In genomic region chr7:82253309-82253708, GRCm38 (mm10) we compare ENCODE assay signal across 18 mouse cellular contexts.
"Had no signal": no experiment of that assay in that cellular context is flagged by ENCODE, and none has a peak within 500 bp of the region (broad histone marks: within the 10 kb centered on the region; RNA-seq: fewer than 3 reads in every experiment).

No protein-coding gene starts in this region.

- H3K4me2 ChIP-seq: liver, embryonic 13.5 days; lung, embryonic 14.5 days; midbrain, embryonic 12.5 days; midbrain, embryonic 15.5 days; neural tube, embryonic 13.5 days had no signal

- H3K4me1 ChIP-seq: liver, embryonic 13.5 days; midbrain, embryonic 12.5 days; neural tube, embryonic 13.5 days had no signal

- DNase-seq: kidney, adult 18-20 months; kidney, adult 9 months; kidney, postnatal 14 days; kidney, postnatal 4 days; left cerebral cortex, postnatal 4 days; liver, embryonic 13.5 days; lung, embryonic 14.5 days; lung, postnatal 10 days; lung, postnatal 36 days; retina, postnatal 1 day; right cerebral cortex, postnatal 25 days; spleen, adult 18-20 months; thymus, adult 18-20 months; thymus, postnatal 36 days had no signal

- H3K27me3 ChIP-seq: liver, embryonic 13.5 days; midbrain, embryonic 12.5 days; midbrain, embryonic 15.5 days; neural tube, embryonic 13.5 days had no signal

- H3K9ac ChIP-seq: liver, embryonic 13.5 days; lung, embryonic 14.5 days; midbrain, embryonic 12.5 days; midbrain, embryonic 15.5 days; neural tube, embryonic 13.5 days had no signal

- ATAC-seq: intestine, embryonic 16.5 days; midbrain, embryonic 15.5 days had no signal

- H3K4me3 ChIP-seq: liver, embryonic 13.5 days; midbrain, embryonic 12.5 days; midbrain, embryonic 15.5 days; neural tube, embryonic 13.5 days had no signal

- H3K36me3 ChIP-seq: liver, embryonic 13.5 days; midbrain, embryonic 12.5 days; midbrain, embryonic 15.5 days; neural tube, embryonic 13.5 days had no signal

- H3K27ac ChIP-seq: liver, embryonic 13.5 days; midbrain, embryonic 12.5 days; midbrain, embryonic 15.5 days; neural tube, embryonic 13.5 days had no signal

- H3K9me3 ChIP-seq: liver, embryonic 13.5 days; midbrain, embryonic 12.5 days; midbrain, embryonic 15.5 days; neural tube, embryonic 13.5 days had no signal
